Mouse (Mus musculus) thymus, postnatal 0 days (tissue): ENCODE measurements around the gene Ehd1. TPM values are rescaled to one million over a fixed set of nuclear protein-coding genes. Genes with fewer than 3 reads are reported as not detected.
"Not testable (repeated sequence)": the region's sequence is repeated elsewhere in the genome, so short reads cannot be mapped to it uniquely, and the experiment has no call there.

Experiments
- DNase-seq: peaks from one replicate; pipeline ENCODE4 v3.0.0-alpha.2; 2015; ENCODE audit warnings: low spot score
- polyA plus RNA-seq: library from polyadenylated mRNA; unstranded; fragments of >200 nt; fragmentation: Nextera tagmentation; extraction: Ambion mirVana; gene quantifications from 2 replicates; pipeline ENCODE4 v1.2.1, GENCODE M21; 2015

Gene Ehd1
- polyA plus RNA-seq, 1 experiment from 2014 or later: 29.5 TPM

GRCm38 (mm10) chr19:6278439-6279073, 2.0 kb downstream of the Ehd1 start:
- no peak for DNase-seq

- DNase-seq: no peak
These were observed 3.1 kb downstream of the Ehd1 start for GRCm38 (mm10) chr19:6279481-6280144.

- no peak for DNase-seq
These were observed 4.0 kb downstream of the Ehd1 start for GRCm38 (mm10) chr19:6280554-6280953.

GRCm38 (mm10) chr19:6281122-6282020, 4.8 kb downstream of the Ehd1 start:
- DNase-seq: no peak

DNA sequence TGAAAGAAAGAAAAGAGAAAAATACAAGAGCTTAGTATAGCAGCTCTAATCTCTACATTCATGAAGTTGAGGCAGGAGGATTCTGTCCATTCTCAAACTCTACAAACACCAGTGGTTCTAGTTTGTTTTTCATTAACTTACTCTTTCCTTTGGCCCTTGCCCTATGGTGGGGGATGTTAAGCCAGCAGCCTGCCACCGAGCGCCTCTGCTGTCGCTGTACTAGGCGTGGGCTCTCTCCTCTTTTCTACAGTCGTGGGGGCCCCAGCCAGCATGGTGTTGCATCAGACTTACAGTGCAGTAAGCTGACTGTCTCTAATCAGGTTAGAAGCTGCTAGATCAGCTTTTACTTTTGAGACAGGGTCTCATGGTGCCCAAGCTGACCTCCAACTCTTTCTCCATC, 6.5 kb downstream of the Ehd1 start:
- DNase-seq: no peak

- no peak for DNase-seq
These were observed 8.0 kb downstream of the Ehd1 start for GRCm38 (mm10) chr19:6284502-6284901.

DNA sequence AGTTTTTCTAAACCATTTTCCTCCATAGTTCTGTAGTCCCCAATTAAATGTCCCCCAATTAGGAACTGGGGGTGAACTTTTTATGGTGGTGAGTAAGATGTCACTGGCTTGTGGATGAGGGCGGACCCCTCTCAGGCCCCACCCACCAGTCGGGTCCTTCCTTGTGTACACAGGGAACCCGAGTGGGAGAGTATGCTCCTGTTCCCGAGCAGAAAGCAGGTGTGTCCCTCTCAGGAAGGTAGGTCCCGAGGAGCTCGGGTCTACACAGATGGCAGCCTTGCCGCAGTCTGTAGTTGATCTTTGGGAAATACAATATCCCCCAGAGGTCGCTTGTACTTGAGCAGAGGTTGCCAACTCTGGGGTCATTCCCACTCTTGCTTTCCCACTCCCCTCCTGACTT, 8.7 kb downstream of the Ehd1 start:
- DNase-seq: no peak

DNA sequence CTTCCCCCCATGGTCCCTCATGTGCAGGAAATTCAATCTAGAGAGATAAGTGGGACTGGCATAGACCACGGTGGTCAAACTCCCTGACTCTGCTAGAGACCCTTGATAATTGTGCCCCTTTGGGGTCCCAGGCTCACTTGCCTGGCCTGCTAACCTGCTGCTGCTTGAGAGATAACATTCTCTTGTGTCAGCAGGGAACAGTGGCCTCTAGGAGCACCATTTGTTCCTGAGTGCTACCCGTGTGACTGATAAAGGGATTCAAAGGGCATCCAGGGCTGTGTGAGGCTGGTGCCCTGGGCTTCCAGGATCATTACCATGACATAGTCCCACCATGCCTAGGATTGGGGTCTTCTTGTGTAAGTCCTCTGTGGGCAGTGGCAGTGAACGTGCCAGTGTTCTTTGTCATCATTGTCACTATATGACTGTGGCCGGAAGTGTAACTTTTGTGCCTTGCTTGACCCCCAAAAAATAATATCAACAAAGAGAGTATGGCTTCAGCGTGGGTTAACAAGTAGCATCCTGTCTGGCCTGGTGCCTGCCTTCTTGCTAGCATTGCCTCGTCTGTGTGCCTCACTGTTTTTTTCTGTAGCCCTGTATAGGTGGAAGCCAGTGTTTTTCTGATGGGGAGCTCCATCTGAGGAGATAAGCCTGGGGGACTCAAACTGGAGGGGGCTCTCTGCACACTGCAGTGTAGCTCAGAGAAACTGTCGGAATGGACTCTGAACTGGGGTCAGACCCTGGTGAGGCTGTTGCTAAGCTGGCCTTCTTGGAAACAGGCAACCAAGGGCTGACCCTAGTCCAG, 9.3 kb downstream of the Ehd1 start:
- no peak for DNase-seq

DNA sequence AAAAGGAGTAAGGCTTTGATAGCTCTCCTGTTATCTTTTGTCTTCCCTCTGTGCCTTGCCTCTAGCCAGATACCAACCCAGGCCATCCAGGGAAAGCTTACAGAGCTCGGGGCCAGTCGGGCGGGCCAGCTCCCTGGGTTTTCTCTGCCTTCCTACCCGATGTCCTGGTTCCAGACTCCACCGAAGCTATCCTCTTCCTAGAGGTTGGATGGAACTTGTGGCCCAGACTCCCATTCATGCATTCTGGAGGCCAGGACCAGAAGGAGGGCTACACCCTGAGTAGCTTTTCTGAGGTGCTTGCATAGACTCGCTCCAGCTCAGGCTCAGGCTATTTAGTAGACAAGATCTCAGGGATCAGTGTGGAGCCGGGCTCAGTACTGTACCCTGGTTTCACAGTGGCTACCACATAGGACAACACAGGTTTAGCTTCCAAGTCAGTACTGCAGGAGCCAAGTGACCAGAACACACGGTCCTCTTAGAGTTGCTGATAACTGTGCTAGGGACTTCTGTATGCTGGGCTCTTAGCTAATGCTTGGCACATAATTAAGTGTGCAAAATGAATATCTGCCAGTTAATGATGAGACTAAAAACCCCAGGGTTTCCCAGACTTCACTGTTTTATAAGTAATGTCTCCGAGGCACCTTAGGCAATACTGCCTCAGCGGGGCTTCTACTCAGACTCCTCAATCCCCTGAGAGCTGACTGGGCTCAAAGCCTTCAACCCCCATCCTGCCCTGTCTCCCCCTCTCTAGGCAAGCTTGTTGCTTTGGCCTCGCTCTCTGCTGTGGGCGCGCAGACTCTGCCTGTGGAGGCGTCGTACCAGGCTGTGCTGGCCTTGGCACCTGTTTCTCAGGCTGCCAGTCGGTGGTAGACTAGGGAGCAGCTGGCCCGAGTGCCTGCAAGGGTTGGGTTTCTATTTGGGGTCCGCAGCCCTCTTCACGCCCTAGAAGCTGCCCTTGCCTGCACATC, 10.2 kb downstream of the Ehd1 start:
- no peak for DNase-seq

DNA sequence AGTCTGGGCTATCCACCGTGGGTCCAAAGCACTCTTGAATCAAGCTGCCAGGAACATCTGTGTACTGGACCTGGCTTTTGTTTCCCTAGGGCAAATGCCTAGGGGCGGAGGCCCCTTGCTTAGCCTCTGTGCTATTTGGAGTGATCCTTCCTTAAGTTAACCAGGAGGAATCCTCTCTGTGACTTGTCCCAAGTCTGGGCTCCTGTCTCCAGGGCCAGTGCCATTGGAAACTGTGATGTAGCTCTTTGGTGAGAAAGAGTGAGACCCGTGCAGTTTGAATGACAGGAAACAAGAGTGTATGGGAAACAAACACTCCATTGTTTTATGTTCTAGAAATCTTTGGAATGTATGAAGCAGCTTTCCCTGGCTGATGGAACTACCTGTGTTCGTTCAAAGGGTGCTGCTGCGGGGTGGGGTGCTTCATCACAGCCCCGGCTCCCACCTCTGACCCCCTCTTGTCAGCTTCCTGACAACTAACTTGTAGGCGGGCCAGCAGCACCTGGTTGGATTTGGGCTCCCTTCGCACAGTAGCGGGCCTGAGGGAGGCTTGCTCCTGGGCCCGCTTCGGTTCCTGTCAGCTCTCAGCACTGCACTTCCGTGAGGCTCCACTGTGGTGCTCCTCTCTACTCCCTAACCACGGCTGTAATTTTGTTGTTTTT, 11.8 kb downstream of the Ehd1 start:
- no peak for DNase-seq

- DNase-seq: no peak
These were observed 13.2 kb downstream of the Ehd1 start for GRCm38 (mm10) chr19:6289696-6290238.

DNA sequence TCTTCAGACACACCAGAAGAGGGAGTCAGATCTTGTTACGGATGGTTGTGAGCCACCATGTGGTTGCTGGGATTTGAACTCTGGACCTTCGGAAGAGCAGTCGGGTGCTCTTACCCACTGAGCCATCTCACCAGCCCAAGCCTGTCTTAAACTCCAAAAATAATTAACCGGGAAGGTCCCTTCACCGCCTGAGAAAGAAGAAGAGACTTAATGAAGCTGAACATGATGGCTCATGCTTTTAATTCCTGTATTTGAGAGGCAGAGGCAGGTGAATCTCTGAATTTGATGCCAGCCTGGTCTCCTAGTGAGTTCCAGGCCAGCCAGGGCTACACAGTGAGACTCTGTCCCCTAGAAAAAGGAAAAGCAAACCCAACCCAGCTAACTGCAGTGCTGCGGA, 14.2 kb downstream of the Ehd1 start:
- DNase-seq: not testable (repeated sequence)

DNA sequence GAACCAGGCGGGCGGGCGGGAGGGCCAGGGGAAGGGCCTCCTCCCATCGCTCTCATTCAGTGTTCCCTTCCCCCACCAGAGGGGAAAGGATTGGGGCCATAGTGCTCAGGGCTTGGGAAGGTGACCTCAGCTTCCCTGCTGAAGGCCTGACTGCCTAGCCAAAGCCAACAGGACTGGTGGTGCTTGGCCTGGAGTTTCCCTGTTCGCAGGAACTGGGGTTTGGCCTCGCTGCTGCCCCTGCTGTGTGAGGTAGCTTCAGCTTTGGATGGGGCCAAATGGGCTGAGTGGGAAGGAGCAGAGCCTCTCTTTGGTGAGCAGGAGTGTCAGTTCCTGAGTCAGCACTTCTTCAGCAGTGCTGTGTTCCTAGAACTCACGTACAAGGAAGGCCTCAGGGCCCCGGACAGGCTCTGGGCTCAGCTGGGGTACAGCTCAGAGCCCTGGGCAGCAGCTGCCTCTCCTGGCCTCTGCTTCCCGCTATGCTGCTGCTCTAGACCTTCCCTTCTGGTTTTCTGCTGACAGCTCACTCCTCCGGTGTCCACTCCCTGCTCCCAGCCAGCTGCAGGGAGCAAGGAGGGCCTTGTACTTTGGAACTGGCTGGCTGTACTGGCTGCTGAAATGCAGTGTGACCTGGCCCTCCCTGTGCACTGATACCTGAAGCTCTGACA, 14.7 kb downstream of the Ehd1 start:
- DNase-seq: no peak

DNA sequence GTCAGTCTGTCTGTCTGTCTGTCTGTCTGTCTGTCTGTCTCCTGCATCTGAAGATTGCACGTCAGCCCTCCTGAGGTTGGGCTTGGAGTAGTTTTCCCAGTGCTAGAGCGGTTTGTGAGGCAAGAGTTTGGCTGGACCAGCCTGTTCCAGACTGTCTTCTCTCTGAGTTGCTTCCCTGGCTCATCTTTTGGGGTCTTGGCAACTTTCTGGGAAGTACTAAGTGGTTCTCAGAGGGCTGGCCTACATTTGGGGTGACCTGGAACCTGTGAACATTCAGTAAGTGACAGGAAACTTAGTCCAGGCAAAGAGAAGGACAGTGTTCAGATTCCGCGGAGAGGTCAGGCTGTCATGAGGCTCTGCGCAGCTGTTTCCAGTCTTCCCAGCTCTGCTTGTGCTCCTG, 15.7 kb downstream of the Ehd1 start:
- no peak for DNase-seq

DNA sequence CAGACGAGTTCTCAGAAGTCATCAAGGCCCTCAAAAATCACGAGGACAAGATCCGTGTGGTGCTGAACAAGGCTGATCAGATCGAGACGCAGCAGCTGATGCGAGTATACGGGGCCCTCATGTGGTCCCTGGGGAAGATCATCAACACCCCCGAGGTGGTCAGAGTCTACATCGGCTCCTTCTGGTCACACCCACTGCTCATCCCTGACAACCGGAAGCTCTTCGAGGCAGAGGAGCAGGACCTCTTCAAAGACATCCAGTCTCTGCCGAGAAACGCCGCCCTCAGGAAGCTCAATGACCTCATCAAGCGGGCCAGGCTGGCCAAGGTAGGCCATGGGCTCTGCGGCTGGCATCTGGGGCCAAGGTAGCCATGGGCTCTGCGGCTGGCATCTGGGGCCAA, 17.8 kb downstream of the Ehd1 start:
- no peak for DNase-seq

- DNase-seq: no peak
These were observed 20.2 kb downstream of the Ehd1 start for GRCm38 (mm10) chr19:6296551-6297210.

GRCm38 (mm10) chr19:6297641-6298040, 21.1 kb downstream of the Ehd1 start:
- no peak for DNase-seq

- DNase-seq: no peak
These were observed 22.5 kb downstream of the Ehd1 start for GRCm38 (mm10) chr19:6299003-6299402.
